Mouse (Mus musculus): ENCODE data around the gene Mrpl19. TPM values are rescaled to one million over a fixed set of nuclear protein-coding genes. Genes with fewer than 3 reads are reported as not detected.

Gene Mrpl19
- polyA plus RNA-seq, 1 experiment from 2014 or later: 49.0 TPM

- 78% methylated on average over 4 of the region's 4 CpGs for WGBS
- ATAC-seq (replicated peaks; ENCODE audit: extremely low read depth, insufficient read depth, low FRiP score): no peak
- no peaks in the 10 kb centered on the region for H3K4me1 ChIP-seq (ENCODE audit: control insufficient read depth, insufficient read depth, low read length)
- no peak overlapping the region for H3K9ac ChIP-seq (ENCODE audit: low read length)
- no peak overlapping the region for H3K27ac ChIP-seq (ENCODE audit: low read length)
- no peaks in the 10 kb centered on the region for H3K27me3 ChIP-seq (ENCODE audit: control insufficient read depth, insufficient read depth, low read length)
- no peak overlapping the region for H3K4me2 ChIP-seq (ENCODE audit: low read depth, low read length)
- H3K4me3 ChIP-seq (ENCODE audit: low read length): no peak overlapping the region
- no peaks in the 10 kb centered on the region for H3K36me3 ChIP-seq (ENCODE audit: control insufficient read depth, insufficient read depth)
- H3K9me3 ChIP-seq (replicated peaks; ENCODE audit: control insufficient read depth, low read length): peaks cover 3% of the 10 kb centered on the region; the same call in 1 of the 2 replicates
Observed at GRCm38 (mm10) chr6:81979286-81979685, 13.5 kb upstream of the Mrpl19 start.

GRCm38 (mm10) chr6:81975971-81976621 is 10.3 kb upstream of the Mrpl19 start:
- no peaks in the 10 kb centered on the region for H3K36me3 ChIP-seq (ENCODE audit: control insufficient read depth, insufficient read depth)
- 0 out of 2 replicates have a peak, but pooled peaks have one; percentile 41 for ATAC-seq (replicated peaks; ENCODE audit: extremely low read depth, insufficient read depth, low FRiP score)

GRCm38 (mm10) chr6:81972595-81972994 is 6.8 kb upstream of the Mrpl19 start:
- Histone ChIP-seq H3K9me3 (replicated peaks; ENCODE audit: control insufficient read depth, low read length) (no peaks in the 10 kb centered on the region), H3K4me2 (ENCODE audit: low read depth, low read length) (no peak overlapping the region), H3K4me3 (ENCODE audit: low read length) (no peak overlapping the region), H3K9ac (ENCODE audit: low read length) (no peak overlapping the region), H3K36me3 (ENCODE audit: control insufficient read depth, insufficient read depth) (no peaks in the 10 kb centered on the region), H3K4me1 (ENCODE audit: control insufficient read depth, insufficient read depth, low read length) (no peaks in the 10 kb centered on the region), H3K27me3 (ENCODE audit: control insufficient read depth, insufficient read depth, low read length) (no peaks in the 10 kb centered on the region), H3K27ac (ENCODE audit: low read length) (no peak overlapping the region)
- 77% methylated on average over 8 of the region's 8 CpGs for WGBS
- no peak for ATAC-seq (replicated peaks; ENCODE audit: extremely low read depth, insufficient read depth, low FRiP score)

More at GRCm38 (mm10) chr6:81975971-81976621, 10.3 kb upstream of the Mrpl19 start:
- Histone ChIP-seq H3K9me3 (replicated peaks; ENCODE audit: control insufficient read depth, low read length) (no peaks in the 10 kb centered on the region), H3K9ac (ENCODE audit: low read length) (no peak overlapping the region), H3K27me3 (ENCODE audit: control insufficient read depth, insufficient read depth, low read length) (no peaks in the 10 kb centered on the region), H3K4me3 (ENCODE audit: low read length) (no peak overlapping the region), H3K27ac (ENCODE audit: low read length) (no peak overlapping the region), H3K4me2 (ENCODE audit: low read depth, low read length) (no peak overlapping the region), H3K4me1 (ENCODE audit: control insufficient read depth, insufficient read depth, low read length) (no peaks in the 10 kb centered on the region)
- WGBS: 28% methylated on average over 7 of the region's 7 CpGs

GRCm38 (mm10) chr6:81971196-81971595 is 5.4 kb upstream of the Mrpl19 start:
- ATAC-seq (replicated peaks; ENCODE audit: extremely low read depth, insufficient read depth, low FRiP score): no peak
- no peak overlapping the region for H3K4me3 ChIP-seq (ENCODE audit: low read length)
- no peaks in the 10 kb centered on the region for H3K36me3 ChIP-seq (ENCODE audit: control insufficient read depth, insufficient read depth)
- no peak overlapping the region for H3K4me2 ChIP-seq (ENCODE audit: low read depth, low read length)
- H3K27me3 ChIP-seq (ENCODE audit: control insufficient read depth, insufficient read depth, low read length): no peaks in the 10 kb centered on the region
- no peak overlapping the region for H3K9ac ChIP-seq (ENCODE audit: low read length)
- H3K27ac ChIP-seq (ENCODE audit: low read length): no peak overlapping the region
- 76% methylated on average over 7 of the region's 7 CpGs for WGBS
- no peaks in the 10 kb centered on the region for H3K4me1 ChIP-seq (ENCODE audit: control insufficient read depth, insufficient read depth, low read length)
- no peaks in the 10 kb centered on the region for H3K9me3 ChIP-seq (replicated peaks; ENCODE audit: control insufficient read depth, low read length)

- 48% methylated on average over 2 of the region's 2 CpGs for WGBS
- Histone ChIP-seq H3K27me3 (ENCODE audit: control insufficient read depth, insufficient read depth, low read length) (no peaks in the 10 kb centered on the region), H3K27ac (ENCODE audit: low read length) (no peak overlapping the region), H3K9me3 (replicated peaks; ENCODE audit: control insufficient read depth, low read length) (no peaks in the 10 kb centered on the region), H3K4me2 (ENCODE audit: low read depth, low read length) (peak overlapping the region; percentile 56), H3K9ac (ENCODE audit: low read length) (peak overlapping the region; percentile 88; the same call in 1 of the 2 replicates), H3K4me1 (ENCODE audit: control insufficient read depth, insufficient read depth, low read length) (peaks cover 9% of the 10 kb centered on the region), H3K4me3 (ENCODE audit: low read length) (peak overlapping the region; percentile 89), H3K36me3 (ENCODE audit: control insufficient read depth, insufficient read depth) (peaks cover 20% of the 10 kb centered on the region)
- ATAC-seq (replicated peaks; ENCODE audit: extremely low read depth, insufficient read depth, low FRiP score): peak; percentile 14; the same call in 1 of the 2 replicates
Observed at GRCm38 (mm10) chr6:81966068-81966544, 348 bp upstream of the Mrpl19 start.

GRCm38 (mm10) chr6:81960284-81960683 is 5.5 kb downstream of the Mrpl19 start:
- 92% methylated on average over 1 of the region's 1 CpGs for WGBS
- H3K36me3 ChIP-seq (ENCODE audit: control insufficient read depth, insufficient read depth): peaks cover 42% of the 10 kb centered on the region

GRCm38 (mm10) chr6:81959866-81960265 is 5.9 kb downstream of the Mrpl19 start:
- Histone ChIP-seq H3K27me3 (ENCODE audit: control insufficient read depth, insufficient read depth, low read length) (no peaks in the 10 kb centered on the region), H3K27ac (ENCODE audit: low read length) (no peak overlapping the region), H3K9me3 (replicated peaks; ENCODE audit: control insufficient read depth, low read length) (no peaks in the 10 kb centered on the region), H3K4me1 (ENCODE audit: control insufficient read depth, insufficient read depth, low read length) (peaks cover 6% of the 10 kb centered on the region), H3K4me2 (ENCODE audit: low read depth, low read length) (no peak overlapping the region), H3K36me3 (ENCODE audit: control insufficient read depth, insufficient read depth) (peaks cover 46% of the 10 kb centered on the region), H3K9ac (ENCODE audit: low read length) (no peak overlapping the region), H3K4me3 (ENCODE audit: low read length) (no peak overlapping the region)
- no peak for ATAC-seq (replicated peaks; ENCODE audit: extremely low read depth, insufficient read depth, low FRiP score)
- WGBS: 90% methylated on average over 8 of the region's 8 CpGs

More at GRCm38 (mm10) chr6:81960284-81960683, 5.5 kb downstream of the Mrpl19 start:
- Histone ChIP-seq H3K27me3 (ENCODE audit: control insufficient read depth, insufficient read depth, low read length) (no peaks in the 10 kb centered on the region), H3K9ac (ENCODE audit: low read length) (no peak overlapping the region), H3K9me3 (replicated peaks; ENCODE audit: control insufficient read depth, low read length) (no peaks in the 10 kb centered on the region), H3K4me2 (ENCODE audit: low read depth, low read length) (no peak overlapping the region), H3K4me3 (ENCODE audit: low read length) (no peak overlapping the region), H3K4me1 (ENCODE audit: control insufficient read depth, insufficient read depth, low read length) (peaks cover 9% of the 10 kb centered on the region), H3K27ac (ENCODE audit: low read length) (no peak overlapping the region)
- no peak for ATAC-seq (replicated peaks; ENCODE audit: extremely low read depth, insufficient read depth, low FRiP score)

- H3K36me3 ChIP-seq (ENCODE audit: control insufficient read depth, insufficient read depth): peaks cover 40% of the 10 kb centered on the region
Observed at GRCm38 (mm10) chr6:81957992-81958391, 7.8 kb downstream of the Mrpl19 start.

GRCm38 (mm10) chr6:81956399-81956798 is 9.4 kb downstream of the Mrpl19 start:
- H3K4me3 ChIP-seq (ENCODE audit: low read length): no peak overlapping the region
- H3K36me3 ChIP-seq (ENCODE audit: control insufficient read depth, insufficient read depth): peaks cover 33% of the 10 kb centered on the region
- no peak overlapping the region for H3K9ac ChIP-seq (ENCODE audit: low read length)
- 91% methylated on average over 4 of the region's 4 CpGs for WGBS
- ATAC-seq (replicated peaks; ENCODE audit: extremely low read depth, insufficient read depth, low FRiP score): no peak
- H3K4me1 ChIP-seq (ENCODE audit: control insufficient read depth, insufficient read depth, low read length): no peaks in the 10 kb centered on the region
- no peak overlapping the region for H3K27ac ChIP-seq (ENCODE audit: low read length)
- H3K4me2 ChIP-seq (ENCODE audit: low read depth, low read length): no peak overlapping the region
- no peaks in the 10 kb centered on the region for H3K27me3 ChIP-seq (ENCODE audit: control insufficient read depth, insufficient read depth, low read length)
- no peaks in the 10 kb centered on the region for H3K9me3 ChIP-seq (replicated peaks; ENCODE audit: control insufficient read depth, low read length)

More at GRCm38 (mm10) chr6:81957992-81958391, 7.8 kb downstream of the Mrpl19 start:
- no peaks in the 10 kb centered on the region for H3K9me3 ChIP-seq (replicated peaks; ENCODE audit: control insufficient read depth, low read length)
- no peaks in the 10 kb centered on the region for H3K27me3 ChIP-seq (ENCODE audit: control insufficient read depth, insufficient read depth, low read length)
- ATAC-seq (replicated peaks; ENCODE audit: extremely low read depth, insufficient read depth, low FRiP score): no peak
- H3K9ac ChIP-seq (ENCODE audit: low read length): no peak overlapping the region
- H3K4me2 ChIP-seq (ENCODE audit: low read depth, low read length): no peak overlapping the region
- H3K27ac ChIP-seq (ENCODE audit: low read length): no peak overlapping the region
- 87% methylated on average over 11 of the region's 11 CpGs for WGBS
- H3K4me1 ChIP-seq (ENCODE audit: control insufficient read depth, insufficient read depth, low read length): no peaks in the 10 kb centered on the region
- H3K4me3 ChIP-seq (ENCODE audit: low read length): no peak overlapping the region

Data from heart, embryonic 16.5 days (tissue).